Mouse (Mus musculus) lung, embryonic 15.5 days (tissue): ENCODE results near the gene Syn3. TPM values are rescaled to one million over a fixed set of nuclear protein-coding genes. Genes with fewer than 3 reads are reported as not detected.
A peak's percentile ranks its signal among the peaks of the same experiment; 100 is the strongest.

ENCODE experiments used
- ATAC-seq: fragments of 200-750 bp; cut with Nextera tagmentation; 2 replicates; pipeline ENCODE4 v1.8.0; 2017; ENCODE audit warnings: moderate number of reproducible peaks, borderline replicate concordance; ENCODE audit not compliant: low FRiP score, low TSS enrichment; ENCODE audit errors: extremely low read depth
- H3K27ac ChIP-seq: fragments of 300-500 bp; sonication (generic); 2 replicates; pipeline ENCODE4 v1.5.1; 2015; ENCODE audit warnings: moderate library complexity, mild to moderate bottlenecking, inconsistent platforms
- H3K27me3 ChIP-seq: fragments of 300-500 bp; sonication (generic); 2 replicates; pipeline ENCODE4 v1.6.1; 2015; ENCODE audit warnings: inconsistent platforms
- H3K36me3 ChIP-seq: fragments of 300-500 bp; sonication (generic); 2 replicates; pipeline ENCODE4 v1.6.1; 2015; ENCODE audit warnings: inconsistent platforms
- H3K4me1 ChIP-seq: fragments of 300-500 bp; sonication (generic); 2 replicates; pipeline ENCODE4 v1.6.1; 2015; ENCODE audit warnings: inconsistent platforms
- H3K4me2 ChIP-seq: fragments of 300-500 bp; sonication (generic); 2 replicates; pipeline ENCODE4 v1.6.1; 2015; ENCODE audit warnings: inconsistent platforms, mild to moderate bottlenecking, moderate library complexity
- H3K4me3 ChIP-seq: fragments of 300-500 bp; sonication (generic); 2 replicates; pipeline ENCODE4 v1.5.1; 2015; ENCODE audit warnings: mild to moderate bottlenecking, inconsistent platforms
- H3K9ac ChIP-seq: fragments of 300-500 bp; sonication (generic); 2 replicates; pipeline ENCODE4 v1.6.1; 2015; ENCODE audit warnings: inconsistent platforms
- H3K9me3 ChIP-seq: fragments of 300-500 bp; sonication (generic); 2 replicates; pipeline ENCODE4 v1.6.1; 2016; ENCODE audit warnings: inconsistent platforms
- WGBS: fragments of 180-500 bp; shearing (Covaris S2); methylation state at CpG from one replicate; pipeline ENCODE4 v1.1.7; 2015; 5-methylcytosine and 5-hydroxymethylcytosine counted together
- polyA plus RNA-seq: library from polyadenylated mRNA; unstranded; fragments of >200 nt; fragmentation: Nextera tagmentation; extraction: Ambion mirVana; gene quantifications from 2 replicates; pipeline ENCODE4 v1.2.1, GENCODE M21; 2015

Syn3 gene
- polyA plus RNA-seq, 1 experiment from 2014 or later, result 2.6 TPM

DNA sequence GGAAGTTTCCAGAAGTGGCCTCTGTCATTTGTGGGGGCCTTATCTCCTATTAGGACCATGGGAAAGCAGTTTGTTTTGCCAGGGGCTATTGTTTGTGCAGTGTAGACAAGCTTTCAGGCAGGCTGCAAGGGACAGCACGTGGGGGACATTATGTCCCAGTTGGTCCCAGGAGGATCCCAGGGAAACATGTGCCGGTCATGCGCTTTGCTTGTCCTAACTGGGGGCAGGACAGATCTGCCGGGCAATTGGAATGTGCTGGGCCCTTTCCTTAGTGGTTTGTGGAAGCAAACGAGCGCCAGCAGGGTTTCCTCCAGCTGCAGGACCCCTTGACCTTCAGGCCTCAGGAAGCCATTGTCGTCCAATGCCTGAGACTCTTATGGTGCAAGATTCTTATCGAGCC, 157.1 kb downstream of the Syn3 start:
- WGBS, result 34% methylated on average over 8 of the region's 8 CpGs
- Histone ChIP-seq H3K4me3 (no peak overlapping the region), H3K4me1 (peaks cover 59% of the 10 kb centered on the region), H3K9me3 (no peaks in the 10 kb centered on the region), H3K27me3 (no peaks in the 10 kb centered on the region), H3K4me2 (no peak overlapping the region), H3K36me3 (peaks cover 17% of the 10 kb centered on the region; the same call in 1 of the 2 replicates), H3K27ac (peak overlapping the region; percentile 17; the same call in 1 of the 2 replicates), H3K9ac (no peak overlapping the region)
- ATAC-seq, result peak; percentile 20; the same call in 1 of the 2 replicates

DNA sequence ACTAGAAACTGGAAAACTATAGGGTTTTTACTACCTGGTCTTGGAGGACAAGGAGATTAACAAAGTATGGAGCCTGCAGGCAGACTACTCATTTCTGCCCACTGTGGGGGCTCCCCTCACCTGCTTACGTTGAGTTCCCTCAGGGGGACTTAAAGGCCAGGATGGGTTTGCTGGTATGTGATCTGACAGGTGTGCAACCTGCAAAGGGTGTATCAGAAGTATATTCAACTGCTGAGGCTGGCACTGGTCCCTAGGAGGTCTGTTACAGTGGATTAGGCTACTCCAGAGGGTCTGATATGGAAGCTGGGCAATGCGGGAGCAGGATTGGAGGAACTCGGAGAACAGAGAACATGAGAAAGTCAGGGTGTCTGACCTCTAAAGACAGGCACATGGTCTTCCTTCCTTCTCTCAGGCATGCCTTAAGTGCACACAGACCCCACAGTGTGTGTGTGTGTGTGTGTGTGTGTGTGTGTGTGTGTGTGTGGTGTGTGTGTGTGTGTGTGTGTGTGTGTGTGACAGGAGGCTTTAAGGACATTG, 157.6 kb downstream of the Syn3 start:
- Histone ChIP-seq H3K9me3 (no peaks in the 10 kb centered on the region), H3K27ac (peak overlapping the region; percentile 17; the same call in 1 of the 2 replicates), H3K27me3 (no peaks in the 10 kb centered on the region), H3K4me1 (peaks cover 63% of the 10 kb centered on the region), H3K4me3 (no peak overlapping the region), H3K4me2 (no peak overlapping the region), H3K9ac (no peak overlapping the region), H3K36me3 (peaks cover 17% of the 10 kb centered on the region; the same call in 1 of the 2 replicates)
- 80% methylated on average over 3 of the region's 3 CpGs for WGBS
- no peak for ATAC-seq

DNA sequence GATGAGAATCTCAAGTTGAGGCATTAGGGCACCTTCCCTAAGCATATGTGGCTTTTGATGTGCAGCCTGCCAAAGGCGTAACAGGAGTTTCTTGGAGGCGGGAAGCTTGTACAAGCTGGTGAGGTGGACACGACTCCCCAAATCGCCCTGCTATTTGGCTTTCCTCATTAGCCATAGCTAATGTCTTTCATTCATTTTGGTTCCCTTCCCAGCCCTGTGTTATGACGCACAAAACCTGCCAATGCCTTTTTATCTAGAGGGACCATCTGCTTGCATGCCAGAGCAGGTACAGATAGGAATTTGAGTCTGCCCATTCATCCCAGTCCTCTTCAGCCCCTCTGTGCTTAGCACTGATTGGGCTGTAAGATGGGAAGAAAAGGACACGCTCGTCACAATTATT, 158.3 kb downstream of the Syn3 start:
- H3K4me2 ChIP-seq, result no peak overlapping the region
- no peak for ATAC-seq
- H3K4me1 ChIP-seq, result peaks cover 63% of the 10 kb centered on the region
- H3K9me3 ChIP-seq, result no peaks in the 10 kb centered on the region
- peak overlapping the region; percentile 81 for H3K27ac ChIP-seq
- H3K27me3 ChIP-seq, result no peaks in the 10 kb centered on the region
- no peak overlapping the region for H3K9ac ChIP-seq
- WGBS, result 79% methylated on average over 7 of the region's 7 CpGs
- H3K36me3 ChIP-seq, result peaks cover 16% of the 10 kb centered on the region; the same call in 1 of the 2 replicates
- no peak overlapping the region for H3K4me3 ChIP-seq

DNA sequence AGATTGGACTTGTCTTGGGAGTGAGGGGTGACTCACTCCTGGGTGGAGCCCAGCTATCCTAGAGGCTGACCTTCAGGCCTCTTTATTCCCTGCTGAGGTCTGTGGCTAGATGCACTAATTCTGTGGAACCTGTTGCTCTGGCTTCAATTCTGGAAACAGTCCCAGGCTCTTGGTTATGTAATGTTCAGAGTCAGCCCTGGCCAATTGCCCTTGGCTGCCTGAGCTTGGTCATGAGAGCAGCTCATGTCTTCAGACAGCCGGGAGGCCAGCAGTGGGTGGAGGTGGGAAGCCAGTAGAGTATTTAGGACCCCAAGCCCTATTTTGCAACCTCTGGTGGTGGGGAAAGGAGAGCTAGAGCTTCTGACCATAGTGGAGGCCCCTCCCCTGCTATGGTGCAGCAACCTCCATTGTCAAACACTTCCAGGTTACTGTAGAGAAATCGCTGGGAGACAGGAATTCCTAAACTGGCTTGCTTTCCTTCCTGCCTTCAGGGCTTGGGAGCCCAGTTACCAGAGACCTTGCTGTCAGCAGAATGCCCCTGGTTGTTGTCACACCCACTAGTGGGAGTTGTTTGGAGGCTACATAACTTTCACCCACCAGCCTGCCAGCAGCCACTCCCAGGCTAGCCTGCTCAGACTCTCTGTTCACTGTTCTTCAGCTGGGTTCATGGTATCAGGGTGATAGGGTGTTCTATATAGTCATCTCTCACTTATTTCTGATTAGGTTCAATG, 158.9 kb downstream of the Syn3 start:
- peak; percentile 53 for ATAC-seq
- Histone ChIP-seq H3K4me2 (no peak overlapping the region), H3K27ac (peak overlapping the region; percentile 81), H3K27me3 (no peaks in the 10 kb centered on the region), H3K36me3 (0 out of 2 replicates have a peak, but pooled peaks cover 11% of the 10 kb centered on the region), H3K9ac (no peak overlapping the region), H3K9me3 (no peaks in the 10 kb centered on the region), H3K4me3 (no peak overlapping the region), H3K4me1 (peaks cover 62% of the 10 kb centered on the region)
- 28% methylated on average over 2 of the region's 2 CpGs for WGBS

DNA sequence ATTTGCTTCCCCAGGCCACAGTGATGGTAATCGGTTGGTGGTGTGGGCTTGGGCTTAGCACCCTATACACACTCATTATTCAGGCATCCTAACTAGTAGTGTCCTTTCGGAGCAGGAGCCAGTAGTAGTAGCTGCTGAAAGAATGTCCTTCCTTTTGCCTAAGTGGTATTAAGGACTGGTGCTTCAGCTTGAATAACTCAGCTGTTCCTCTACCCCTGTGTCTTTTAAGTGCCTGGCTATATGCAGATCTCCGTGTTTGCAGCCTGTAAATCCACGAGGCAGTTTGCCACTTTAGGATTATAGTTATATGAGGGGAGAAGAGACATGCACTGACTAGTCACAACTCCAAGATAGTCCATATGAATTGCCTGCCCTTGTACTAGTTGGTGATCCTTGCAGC, 159.6 kb downstream of the Syn3 start:
- no peak overlapping the region for H3K4me3 ChIP-seq
- H3K27me3 ChIP-seq, result no peaks in the 10 kb centered on the region
- no peak overlapping the region for H3K4me2 ChIP-seq
- peaks cover 62% of the 10 kb centered on the region for H3K4me1 ChIP-seq
- H3K9ac ChIP-seq, result no peak overlapping the region
- 69% methylated on average over 4 of the region's 4 CpGs for WGBS
- peak overlapping the region; percentile 81 for H3K27ac ChIP-seq
- 0 out of 2 replicates have a peak, but pooled peaks cover 5% of the 10 kb centered on the region for H3K36me3 ChIP-seq
- no peak for ATAC-seq
- no peaks in the 10 kb centered on the region for H3K9me3 ChIP-seq

DNA sequence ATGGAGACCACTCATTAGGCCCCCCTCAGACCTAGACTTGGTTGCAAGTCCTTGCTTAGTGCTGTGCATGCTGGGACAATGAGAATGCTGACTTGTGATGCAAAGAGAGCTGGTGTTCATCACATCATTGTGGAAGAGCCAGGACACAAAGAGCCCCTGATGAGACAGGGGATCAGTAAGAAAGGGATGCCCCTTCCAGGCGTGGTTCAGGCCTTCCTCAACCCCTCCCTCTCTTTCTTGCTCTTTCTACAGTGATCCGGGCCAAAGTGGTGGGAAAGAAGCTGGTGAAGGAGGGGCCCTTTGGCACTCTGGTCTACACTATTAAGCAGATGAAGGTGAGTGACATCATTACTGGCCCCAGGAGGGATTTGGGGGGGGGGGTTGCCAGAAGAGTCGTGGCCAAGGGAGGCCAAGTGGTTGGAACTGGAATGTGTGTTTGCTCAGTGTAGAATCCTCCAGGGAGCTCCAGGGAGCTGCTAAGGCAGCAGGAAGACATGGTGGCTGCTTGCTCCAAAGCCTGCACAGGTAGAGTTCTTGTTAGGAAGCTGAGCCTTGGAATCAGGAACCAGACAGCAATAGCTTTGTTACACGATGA, 160.5 kb downstream of the Syn3 start:
- WGBS, result 49% methylated on average over 4 of the region's 4 CpGs
- Histone ChIP-seq H3K27me3 (no peaks in the 10 kb centered on the region), H3K9ac (no peak overlapping the region), H3K9me3 (no peaks in the 10 kb centered on the region), H3K4me2 (no peak overlapping the region), H3K4me3 (no peak overlapping the region), H3K36me3 (no peaks in the 10 kb centered on the region), H3K27ac (no peak overlapping the region), H3K4me1 (peaks cover 62% of the 10 kb centered on the region)
- ATAC-seq, result no peak

DNA sequence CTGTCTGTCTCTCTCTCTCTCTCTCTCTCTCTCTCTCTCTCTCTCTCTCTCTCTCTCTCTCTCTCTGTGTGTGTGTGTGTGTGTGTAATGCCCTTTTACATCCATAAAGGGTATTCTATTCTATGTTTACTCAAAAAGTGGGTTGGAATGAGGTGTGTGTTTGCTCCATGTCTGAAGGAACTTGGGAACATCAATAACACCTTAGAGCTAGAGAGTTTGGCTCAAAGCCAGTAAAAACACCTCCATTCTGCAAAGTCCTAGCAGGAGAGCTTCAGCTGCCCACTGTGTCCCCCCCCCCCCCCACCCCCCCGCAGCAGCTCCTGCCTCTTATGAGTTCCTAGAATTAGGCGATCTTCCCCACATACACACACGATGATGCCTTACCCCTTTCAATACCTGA, 161.5 kb downstream of the Syn3 start:
- H3K27me3 ChIP-seq, result no peaks in the 10 kb centered on the region
- H3K4me3 ChIP-seq, result no peak overlapping the region
- no peak for ATAC-seq
- H3K4me2 ChIP-seq, result no peak overlapping the region
- no peak overlapping the region for H3K9ac ChIP-seq
- peak overlapping the region; percentile 50; the same call in 1 of the 2 replicates for H3K27ac ChIP-seq
- WGBS, result 17% methylated on average over 3 of the region's 3 CpGs
- H3K36me3 ChIP-seq, result no peaks in the 10 kb centered on the region
- no peaks in the 10 kb centered on the region for H3K9me3 ChIP-seq
- peaks cover 70% of the 10 kb centered on the region for H3K4me1 ChIP-seq

DNA sequence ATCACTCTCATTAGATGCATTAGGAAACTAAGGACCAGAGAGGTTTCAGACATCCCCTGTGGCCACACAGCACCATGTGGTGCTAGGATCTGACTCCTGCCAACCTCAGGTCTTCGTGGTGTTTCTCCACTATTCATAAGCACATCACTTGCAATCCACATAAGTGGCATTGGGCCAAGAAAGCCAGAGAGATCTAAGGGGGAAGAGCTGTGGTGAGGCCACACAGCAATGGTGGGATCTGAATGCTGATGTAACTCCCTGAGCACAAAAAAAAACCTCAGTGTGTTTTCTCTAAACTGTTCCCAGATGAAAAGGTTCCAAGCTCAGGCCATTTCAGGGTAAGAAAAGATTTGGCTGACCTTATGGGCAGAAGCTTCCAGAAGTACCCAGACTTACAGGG, 162.2 kb downstream of the Syn3 start:
- H3K4me1 ChIP-seq, result peaks cover 72% of the 10 kb centered on the region
- 13% methylated on average over 1 of the region's 1 CpGs for WGBS
- no peaks in the 10 kb centered on the region for H3K9me3 ChIP-seq
- H3K4me2 ChIP-seq, result no peak overlapping the region
- no peak overlapping the region for H3K9ac ChIP-seq
- no peaks in the 10 kb centered on the region for H3K27me3 ChIP-seq
- H3K36me3 ChIP-seq, result no peaks in the 10 kb centered on the region
- no peak for ATAC-seq
- H3K27ac ChIP-seq, result peak overlapping the region; percentile 50
- H3K4me3 ChIP-seq, result no peak overlapping the region

DNA sequence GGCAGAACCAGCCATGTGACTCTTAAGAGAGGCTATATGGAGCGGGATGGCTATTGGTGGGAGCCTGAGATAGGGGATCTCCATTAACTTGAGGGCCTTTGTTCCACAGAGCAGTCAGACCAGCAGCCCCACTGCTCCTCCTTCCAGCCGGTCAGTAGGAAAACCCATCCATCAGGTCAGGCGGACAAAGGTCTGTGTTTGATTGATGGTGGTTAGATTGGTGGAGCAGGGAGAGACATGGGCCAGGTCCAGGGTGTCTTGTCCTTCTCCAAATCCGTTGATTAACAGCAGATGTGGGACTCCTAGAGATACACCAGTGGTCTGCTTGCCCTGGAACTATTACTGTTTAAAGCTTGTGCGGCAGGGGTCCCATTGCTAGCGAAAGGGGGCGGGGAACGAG, 164.1 kb downstream of the Syn3 start:
- Histone ChIP-seq H3K4me1 (peaks cover 68% of the 10 kb centered on the region), H3K9ac (no peak overlapping the region), H3K27me3 (no peaks in the 10 kb centered on the region), H3K9me3 (no peaks in the 10 kb centered on the region), H3K4me2 (no peak overlapping the region), H3K27ac (no peak overlapping the region), H3K4me3 (no peak overlapping the region), H3K36me3 (no peaks in the 10 kb centered on the region)
- 43% methylated on average over 8 of the region's 8 CpGs for WGBS
- no peak for ATAC-seq

DNA sequence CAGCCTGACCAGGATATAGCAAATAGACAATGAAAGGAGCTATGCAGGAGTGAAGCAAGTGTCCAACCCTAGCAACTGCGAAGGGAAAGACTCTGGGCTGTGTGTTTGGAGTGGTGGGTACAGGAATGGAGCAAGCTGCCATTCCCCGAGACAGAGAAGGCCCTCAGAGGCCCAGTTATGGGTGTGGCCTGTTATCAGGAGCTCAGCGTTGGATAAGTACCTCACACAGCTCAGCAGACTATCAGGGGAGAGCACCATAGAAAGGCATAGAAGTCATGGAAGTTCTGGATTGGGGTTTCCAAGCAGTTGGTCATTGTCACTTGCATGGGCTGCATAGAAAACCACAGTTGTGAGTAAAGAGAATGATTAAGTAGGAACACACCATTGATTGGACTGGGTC, 165.8 kb downstream of the Syn3 start:
- no peak overlapping the region for H3K27ac ChIP-seq
- ATAC-seq, result no peak

DNA sequence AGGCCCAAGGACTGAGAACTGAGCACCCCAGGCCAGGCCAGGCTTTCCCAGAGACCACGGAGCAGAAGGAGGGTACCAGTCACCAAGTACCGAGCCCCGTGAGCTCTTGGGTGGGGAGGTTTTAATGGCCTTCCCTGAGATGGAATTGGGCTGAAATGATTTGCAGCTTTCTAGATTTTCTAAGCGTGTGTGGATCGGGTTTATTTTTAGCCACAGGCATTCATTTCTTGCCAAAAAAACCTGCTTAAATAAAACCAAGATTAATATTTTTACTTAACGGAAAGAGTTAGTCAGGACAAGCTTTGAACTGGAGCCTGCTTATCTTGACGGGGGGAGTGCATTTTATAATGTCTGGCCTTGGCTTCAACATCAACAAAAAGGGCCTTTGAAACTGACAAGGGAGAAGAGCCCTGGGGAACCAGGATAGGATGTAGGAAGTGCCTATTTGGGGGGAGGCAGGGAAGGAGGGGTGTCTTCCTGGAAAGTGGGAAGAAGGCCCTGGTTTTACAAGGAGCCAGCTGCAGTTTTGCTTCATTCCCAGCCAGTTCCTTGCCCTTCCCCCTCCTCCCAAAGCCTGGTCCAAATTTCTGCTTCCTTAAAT, 166.9 kb downstream of the Syn3 start:
- 21% methylated on average over 7 of the region's 7 CpGs for WGBS
- Histone ChIP-seq H3K27ac (peak overlapping the region; percentile 63), H3K4me2 (no peak overlapping the region), H3K27me3 (no peaks in the 10 kb centered on the region), H3K36me3 (no peaks in the 10 kb centered on the region), H3K4me3 (no peak overlapping the region), H3K9ac (no peak overlapping the region), H3K4me1 (peaks cover 52% of the 10 kb centered on the region), H3K9me3 (no peaks in the 10 kb centered on the region)
- no peak for ATAC-seq

More for the DNA sequence above, 165.8 kb downstream of the Syn3 start:
- no peaks in the 10 kb centered on the region for H3K36me3 ChIP-seq
- H3K4me3 ChIP-seq, result no peak overlapping the region
- no peaks in the 10 kb centered on the region for H3K9me3 ChIP-seq
- H3K27me3 ChIP-seq, result no peaks in the 10 kb centered on the region
- H3K4me1 ChIP-seq, result peaks cover 61% of the 10 kb centered on the region
- H3K4me2 ChIP-seq, result no peak overlapping the region
- no peak overlapping the region for H3K9ac ChIP-seq
- WGBS, result 56% methylated on average over 3 of the region's 3 CpGs
